Mouse (Mus musculus) brown adipose tissue, adult 24 weeks (tissue): Measurements from ENCODE around the gene Prrt1. TPM values are rescaled to one million over a fixed set of nuclear protein-coding genes. Genes with fewer than 3 reads are reported as not detected.

Experiments used
- H3K27ac ChIP-seq: fragments of 200-500 bp; replicated peaks from 2 replicates; pipeline ENCODE4 v1.5.1; 2012; ENCODE audit warnings: low read depth, mild to moderate bottlenecking, low read length
- H3K4me1 ChIP-seq: fragments of 200-500 bp; 2 replicates; pipeline ENCODE4 v1.6.1; 2012; ENCODE audit warnings: low read length, mixed read lengths; ENCODE audit not compliant: control insufficient read depth, insufficient read depth, insufficient read length
- H3K4me3 ChIP-seq: fragments of 200-500 bp; 2 replicates; pipeline ENCODE4 v1.5.1; 2012; ENCODE audit warnings: low read depth, mild to moderate bottlenecking, low read length, moderate library complexity; ENCODE audit not compliant: insufficient read depth
- polyA plus RNA-seq: library from polyadenylated mRNA; stranded (reverse); fragments of >200 nt; gene quantifications from 2 replicates; pipeline ENCODE4 v1.2.4, GENCODE M21; 2012; ENCODE audit not compliant: missing spikeins, insufficient read depth, insufficient read length

Gene Prrt1
- polyA plus RNA-seq, 1 experiment, result not detected

DNA sequence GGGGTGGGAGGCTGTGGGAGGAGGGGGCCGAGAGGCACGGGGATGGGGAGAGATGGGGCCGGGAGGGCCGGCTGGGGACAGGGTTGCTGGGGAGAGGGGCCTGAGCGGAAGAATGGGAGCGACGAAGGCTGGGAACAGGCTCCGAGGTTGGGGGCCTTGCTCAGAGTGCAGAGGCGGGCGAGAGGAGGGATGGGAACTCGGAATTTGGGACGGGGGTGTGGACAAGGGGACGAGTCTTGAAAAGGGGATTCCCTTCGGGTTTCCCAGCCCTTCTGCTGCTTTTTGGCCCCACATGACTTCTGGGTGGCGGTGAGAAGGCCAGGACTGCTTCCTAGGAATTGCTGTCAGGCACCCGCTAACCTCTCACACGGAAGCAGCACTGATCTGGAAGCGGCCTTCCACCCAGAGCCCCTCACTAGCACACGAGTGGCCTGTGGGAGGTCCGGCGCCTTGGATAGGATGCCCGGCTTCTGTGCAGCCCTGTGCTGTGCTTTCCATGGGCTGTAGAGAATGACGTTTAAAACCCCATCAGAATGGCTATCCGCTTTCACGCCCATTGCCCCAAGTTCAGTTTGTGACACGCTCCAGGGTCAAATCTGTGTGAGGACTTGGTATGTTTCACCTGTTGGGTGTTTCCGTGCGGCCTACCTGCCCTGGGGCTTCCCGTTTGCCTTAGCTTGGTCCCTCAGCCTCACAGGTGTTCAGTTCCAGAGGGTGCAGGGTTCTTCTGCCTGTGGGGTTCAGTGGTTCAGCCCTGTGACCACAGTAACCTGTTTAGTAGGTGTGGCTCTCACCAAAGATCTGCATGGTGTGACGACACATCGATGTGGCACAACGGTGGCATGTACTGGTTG lies 22.9 kb upstream of the Prrt1 start:
- Histone ChIP-seq H3K4me1 (peaks cover 14% of the 10 kb centered on the region), H3K4me3 (peak overlapping the region; percentile 75), H3K27ac (peak overlapping the region; percentile 48)

DNA sequence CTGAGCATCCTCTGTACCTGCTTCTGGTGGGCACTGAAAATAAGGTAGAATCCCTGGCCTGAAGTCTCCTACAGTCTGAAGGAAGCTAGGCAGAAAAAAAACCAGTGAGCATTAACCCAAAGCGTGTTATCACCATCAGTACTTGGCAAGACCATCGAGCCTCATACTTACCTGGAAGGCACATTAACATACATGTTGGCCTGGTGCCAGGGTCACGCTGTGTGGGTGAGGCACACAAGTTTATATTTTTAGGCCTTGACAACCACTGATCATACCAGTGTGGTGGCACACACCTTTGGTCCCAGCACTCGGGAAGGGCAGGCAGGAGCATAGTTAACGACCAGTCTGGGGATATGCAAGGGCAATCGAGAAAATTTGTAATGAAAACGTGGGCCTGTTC lies 21.3 kb upstream of the Prrt1 start:
- Histone ChIP-seq H3K27ac (0 out of 2 replicates have a peak overlapping the region, but pooled peaks have one; percentile 16), H3K4me1 (peaks cover 14% of the 10 kb centered on the region), H3K4me3 (no peak overlapping the region)

DNA sequence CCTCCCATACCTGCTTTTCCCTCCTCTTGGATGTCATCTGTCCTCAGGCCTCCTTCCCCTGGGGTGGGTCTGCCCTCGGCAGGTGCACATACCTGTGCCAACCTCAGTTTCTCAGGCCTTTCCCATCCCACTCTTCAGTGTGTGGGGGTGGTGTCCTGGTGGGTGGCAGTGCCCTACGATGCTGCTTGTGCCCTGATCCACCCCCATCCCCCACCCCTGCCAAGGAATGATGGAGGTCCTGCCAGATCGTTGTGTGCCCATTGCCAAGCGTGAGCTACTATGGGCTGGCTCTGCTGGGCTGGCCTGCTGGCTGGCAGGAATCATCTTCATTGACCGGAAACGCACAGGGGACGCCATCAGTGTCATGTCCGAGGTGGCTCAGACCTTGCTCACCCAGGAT lies 18.3 kb upstream of the Prrt1 start:
- no peak overlapping the region for H3K27ac ChIP-seq
- peaks cover 11% of the 10 kb centered on the region; the same call in 1 of the 2 replicates for H3K4me1 ChIP-seq
- H3K4me3 ChIP-seq, result no peak overlapping the region

DNA sequence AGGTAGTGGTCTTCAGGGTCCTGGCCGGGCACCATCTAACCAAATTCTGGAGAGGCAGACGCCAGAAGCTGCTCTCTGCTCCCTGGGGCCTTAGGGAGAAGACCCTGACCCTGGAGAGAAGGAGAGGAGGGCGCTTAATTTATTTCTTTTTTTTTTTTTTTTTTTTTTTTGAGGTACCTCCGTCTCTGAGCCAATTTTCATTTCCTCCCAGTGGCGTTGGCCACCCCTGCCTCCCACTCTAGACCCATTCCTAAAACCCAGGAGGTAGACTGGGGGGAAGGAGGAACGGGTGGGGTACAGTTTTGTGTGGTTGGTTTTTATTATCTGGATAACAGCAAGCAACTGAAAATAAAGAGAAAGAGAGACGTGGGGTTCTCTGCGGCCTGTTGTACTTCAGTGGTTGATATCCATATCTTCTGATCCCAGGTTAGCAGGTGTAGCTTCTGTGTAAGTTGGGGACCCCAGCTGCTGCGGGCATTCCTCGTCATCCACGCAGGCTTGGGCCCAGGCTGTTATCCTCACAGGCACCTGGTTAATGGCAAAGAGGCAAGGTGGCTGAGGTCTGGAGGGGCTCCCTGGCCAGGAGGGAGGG lies 16.2 kb upstream of the Prrt1 start:
- 0 out of 2 replicates have a peak, but pooled peaks cover 3% of the 10 kb centered on the region for H3K4me1 ChIP-seq
- H3K27ac ChIP-seq, result no peak overlapping the region
- H3K4me3 ChIP-seq, result no peak overlapping the region

DNA sequence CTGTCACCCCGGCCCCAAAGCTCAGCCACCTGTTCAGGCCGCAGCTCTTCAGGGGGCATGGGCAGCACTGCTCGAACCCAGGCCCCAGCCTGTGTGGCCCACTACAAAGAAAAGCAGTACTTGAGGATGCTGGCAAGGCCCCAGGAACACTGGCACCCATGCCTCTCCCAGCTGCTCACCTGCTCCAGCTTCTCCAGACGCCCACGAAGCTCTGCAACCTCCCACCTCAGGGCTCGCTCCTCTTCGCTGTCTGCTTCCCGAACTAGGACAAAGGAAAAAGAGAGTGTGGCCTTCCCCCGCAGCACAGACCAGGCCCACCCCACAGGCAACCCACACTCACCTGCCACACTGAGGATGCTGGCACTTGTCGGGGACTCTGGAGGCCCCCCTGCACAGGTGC lies 15.5 kb upstream of the Prrt1 start:
- Histone ChIP-seq H3K4me3 (no peak overlapping the region), H3K27ac (no peak overlapping the region), H3K4me1 (no peaks in the 10 kb centered on the region)

- H3K27ac ChIP-seq, result peak within 1 kb of the TSS; percentile 23
- no peaks in the 10 kb centered on the region for H3K4me1 ChIP-seq
- H3K4me3 ChIP-seq, result no peak within 1 kb of the TSS
Measured at GRCm38 (mm10) chr17:34615871-34616270, 13.5 kb upstream of the Prrt1 start, which contains the start of gene Egfl8. TSS of gene Egfl8 (minus strand) at chr17:34615971.

DNA sequence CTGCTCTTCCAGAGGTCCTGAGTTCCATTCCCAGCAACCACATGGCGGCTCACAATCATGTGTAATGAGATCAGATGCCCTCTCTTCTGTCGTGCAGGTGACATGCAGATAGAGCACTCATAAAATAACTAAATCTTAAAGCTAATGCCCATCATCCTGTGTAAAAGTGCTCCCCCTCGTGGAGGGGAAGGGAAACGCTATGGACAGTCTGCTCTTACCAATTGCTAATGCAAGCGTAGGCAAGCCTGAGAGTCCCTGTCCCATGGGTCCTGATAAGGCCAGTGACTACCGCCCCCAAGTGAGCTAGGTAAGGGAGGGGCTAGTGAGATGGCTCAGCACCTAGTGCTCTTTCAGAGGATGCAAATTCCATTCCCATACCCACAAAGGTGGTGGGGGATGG lies 10.3 kb upstream of the Prrt1 start:
- no peaks in the 10 kb centered on the region for H3K4me1 ChIP-seq
- H3K4me3 ChIP-seq, result no peak overlapping the region
- no peak overlapping the region for H3K27ac ChIP-seq

DNA sequence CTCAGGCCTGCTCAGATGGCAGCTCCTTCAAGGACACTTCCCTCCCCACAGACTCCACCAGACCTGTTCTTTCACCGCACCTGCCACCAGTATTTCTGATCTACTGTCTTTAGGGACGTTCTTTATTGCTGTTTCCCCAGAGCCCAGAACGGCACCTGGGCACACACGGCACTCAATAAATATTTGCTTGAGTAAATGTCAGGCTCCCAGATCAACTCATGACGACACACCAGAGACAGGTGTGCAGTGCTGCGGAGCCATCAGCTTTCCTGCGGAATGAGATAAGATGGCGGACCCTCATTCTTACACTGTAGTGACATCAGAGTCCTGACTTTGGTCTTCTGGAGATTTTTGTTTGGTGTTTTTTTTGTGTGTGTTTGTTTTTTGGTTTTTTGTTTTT lies 8.3 kb upstream of the Prrt1 start:
- Histone ChIP-seq H3K4me3 (no peak overlapping the region), H3K27ac (no peak overlapping the region), H3K4me1 (no peaks in the 10 kb centered on the region)

DNA sequence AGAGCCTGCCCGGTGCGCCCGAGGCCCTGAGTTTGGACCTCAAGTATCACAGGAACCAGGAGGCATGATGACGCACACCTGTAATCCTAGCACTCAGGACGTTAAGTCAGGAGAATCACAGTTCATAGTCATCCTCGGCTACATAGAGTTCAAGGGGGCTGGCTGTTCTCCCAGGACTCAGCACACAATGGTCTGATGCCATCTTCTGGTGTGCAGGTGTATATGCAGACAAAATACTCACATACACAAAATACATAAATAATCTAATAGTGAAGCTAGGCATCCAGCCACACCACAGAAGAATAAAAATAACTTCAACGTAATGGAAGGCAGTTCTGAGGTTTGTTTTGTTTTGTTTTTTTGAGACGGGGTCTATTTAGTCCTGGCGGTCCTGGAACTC lies 6.2 kb upstream of the Prrt1 start:
- no peaks in the 10 kb centered on the region; the same call in 1 of the 2 replicates for H3K4me1 ChIP-seq
- no peak overlapping the region for H3K27ac ChIP-seq
- no peak overlapping the region for H3K4me3 ChIP-seq

- no peak overlapping the region for H3K27ac ChIP-seq
- H3K4me1 ChIP-seq, result no peaks in the 10 kb centered on the region; the same call in 1 of the 2 replicates
- no peak overlapping the region for H3K4me3 ChIP-seq
Measured at GRCm38 (mm10) chr17:34624981-34625380, 4.4 kb upstream of the Prrt1 start.

DNA sequence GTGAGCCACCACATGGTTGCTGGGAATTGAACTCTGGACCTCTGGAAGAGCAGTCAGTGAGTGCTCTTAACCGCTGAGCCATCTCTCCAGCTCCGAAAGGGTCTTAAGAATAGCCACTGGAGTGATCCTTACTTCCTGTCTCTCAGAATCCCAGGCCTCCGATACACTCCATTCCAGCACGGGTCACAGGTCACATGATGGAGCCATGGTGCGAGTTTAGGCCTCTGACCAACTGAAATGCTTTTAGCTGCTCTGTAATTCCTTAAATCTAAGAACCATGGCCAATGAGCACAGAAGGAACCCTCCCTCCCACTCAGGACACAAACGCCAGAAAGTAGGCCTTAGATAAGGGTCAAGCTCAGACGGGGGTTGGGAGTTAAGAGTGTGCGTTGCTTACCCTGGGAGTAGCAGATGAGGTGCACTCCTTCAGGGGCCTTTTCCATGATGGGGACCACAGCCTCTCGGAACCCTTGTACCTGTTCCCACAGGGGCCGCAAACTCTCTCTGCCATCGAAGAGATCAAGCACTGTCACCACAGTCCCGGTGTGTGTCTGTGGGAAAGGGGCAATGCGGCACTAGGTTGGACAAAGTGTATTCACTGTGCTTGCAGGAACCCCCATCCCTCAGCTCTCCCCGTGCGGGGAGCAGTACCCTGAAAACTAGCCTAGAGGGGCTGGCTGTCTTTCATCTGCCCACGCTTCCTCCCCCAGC lies 3.1 kb upstream of the Prrt1 start:
- Histone ChIP-seq H3K27ac (peak overlapping the region; percentile 66; the same call in 1 of the 2 replicates), H3K4me1 (peaks cover 2% of the 10 kb centered on the region; the same call in 1 of the 2 replicates), H3K4me3 (peak overlapping the region; percentile 59)

DNA sequence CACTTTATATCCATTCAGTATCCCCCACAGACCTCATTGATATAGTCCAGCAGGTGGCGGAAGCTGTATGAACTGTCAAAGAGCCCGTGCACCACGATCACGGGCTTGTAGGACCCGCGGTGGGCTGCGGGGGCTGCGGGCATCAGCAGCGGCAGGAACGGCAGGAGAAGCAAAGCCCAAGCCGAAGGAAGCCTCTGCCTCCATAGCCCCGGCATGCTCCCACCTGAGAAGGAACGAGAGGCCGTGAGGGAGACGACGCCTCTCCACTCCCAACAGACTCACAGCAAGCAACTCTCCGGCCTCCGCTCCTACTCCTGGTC lies 2.6 kb upstream of the Prrt1 start:
- H3K27ac ChIP-seq, result peak overlapping the region; percentile 66

DNA sequence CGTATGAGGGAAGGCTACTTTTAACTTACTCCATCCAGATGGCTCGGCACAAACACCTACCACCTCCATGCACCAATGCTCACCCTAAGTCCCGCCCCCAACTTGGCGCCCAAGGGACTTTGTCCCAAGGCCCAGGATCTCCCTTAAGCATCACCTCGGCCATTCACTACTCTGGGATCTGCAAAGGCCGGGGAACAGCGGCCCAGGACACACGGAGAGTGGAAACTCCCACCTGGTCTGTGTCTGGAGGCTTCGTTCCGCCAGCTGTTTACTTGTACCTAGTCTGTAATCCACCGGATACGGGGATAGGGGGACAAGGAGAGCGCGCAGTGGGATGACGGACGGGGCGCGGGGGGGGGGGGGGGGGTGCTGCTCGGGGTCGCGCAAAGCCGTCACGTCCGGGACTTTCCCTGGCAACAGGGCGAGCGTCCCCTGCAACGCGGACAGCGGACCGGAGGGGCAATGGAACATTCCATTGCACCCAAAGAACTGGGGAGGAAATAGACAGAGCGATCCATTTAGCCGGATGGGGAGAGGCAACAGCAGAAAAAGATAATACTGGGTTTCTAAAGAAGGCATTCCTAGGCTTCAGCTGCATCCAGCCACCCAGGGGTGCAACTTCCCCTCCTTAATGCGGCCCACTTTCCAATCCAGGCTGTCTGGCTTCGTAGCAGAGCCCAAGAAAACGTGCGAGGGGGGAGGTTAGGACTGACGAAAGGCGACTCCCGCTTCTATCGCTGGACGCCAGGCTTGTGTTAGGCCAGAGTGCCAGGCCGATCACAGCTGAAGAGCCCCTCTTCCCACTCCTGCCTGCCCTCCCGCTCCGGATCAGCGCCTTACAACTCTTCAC lies 2.0 kb upstream of the Prrt1 start:
- H3K4me1 ChIP-seq, result peaks cover 5% of the 10 kb centered on the region

More for the DNA sequence above, 2.6 kb upstream of the Prrt1 start:
- peaks cover 5% of the 10 kb centered on the region for H3K4me1 ChIP-seq
- peak overlapping the region; percentile 59 for H3K4me3 ChIP-seq

GRCm38 (mm10) chr17:34627943-34628643 lies 1.2 kb upstream of the Prrt1 start, which contains the start of gene Ppt2:
TSS of gene Ppt2 (minus strand) at chr17:34628510.
- Histone ChIP-seq H3K4me1 (peaks cover 5% of the 10 kb centered on the region), H3K27ac (peak within 1 kb of the TSS; percentile 95), H3K4me3 (peak within 1 kb of the TSS; percentile 59)

More for the DNA sequence above, 2.0 kb upstream of the Prrt1 start:
- Histone ChIP-seq H3K4me3 (peak overlapping the region; percentile 59), H3K27ac (peak overlapping the region; percentile 95)
